Mouse (Mus musculus): ENCODE results near the gene Hoxd13. TPM values are rescaled to one million over a fixed set of nuclear protein-coding genes. Genes with fewer than 3 reads are reported as not detected.
A peak's percentile ranks its signal among the peaks of the same experiment; 100 is the strongest.

Hoxd13 gene
- total and polyA plus RNA-seq, 2 experiments from 2014 or later, result 0.21 TPM; not detected in 1

DNA sequence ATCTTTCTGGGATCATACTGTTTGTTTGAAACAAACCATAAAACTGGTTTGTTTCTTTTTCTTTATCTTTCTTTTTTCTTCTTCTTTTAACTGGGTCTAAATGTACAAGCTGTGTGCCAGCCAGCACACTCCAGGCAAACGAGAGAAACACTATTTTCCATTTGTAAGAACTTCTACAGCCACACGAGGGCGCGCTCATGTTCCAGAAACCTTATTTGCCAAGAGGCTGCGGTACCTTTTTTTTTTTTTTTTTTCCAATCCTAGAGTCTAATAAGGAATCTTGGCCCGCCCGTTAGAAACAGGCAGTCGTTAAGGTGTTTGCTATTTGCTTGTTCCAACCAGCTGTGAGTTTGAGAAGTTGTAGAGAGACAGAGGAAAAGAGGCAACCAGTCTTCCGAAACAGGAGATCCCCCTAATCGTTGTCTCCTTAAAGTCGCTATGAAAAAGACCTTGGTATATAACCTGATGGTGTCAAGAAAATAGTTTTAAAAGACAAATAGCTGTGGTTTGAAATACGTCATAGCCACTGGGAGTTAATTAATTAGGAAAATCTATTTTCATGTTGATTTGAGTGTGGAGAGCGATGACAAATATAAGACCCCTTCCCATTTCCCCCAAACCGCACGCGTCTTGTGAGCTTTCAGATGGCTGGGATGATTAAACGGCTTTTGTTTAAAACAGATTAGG lies 18.3 kb downstream of the Hoxd13 start:
- H3K36me3 ChIP-seq (ENCODE audit: insufficient read depth, low read length), result no peaks in the 10 kb centered on the region
- peaks cover 88% of the 10 kb centered on the region for H3K27me3 ChIP-seq (ENCODE audit: insufficient read depth, low read length)
- H3K27ac ChIP-seq, result no peak overlapping the region
- peak; percentile 68 for TF ChIP-seq CTCF (IDR thresholded peaks at IDR 0.05; ENCODE audit: low read depth)
- WGBS, result 6% methylated on average over 17 of the region's 17 CpGs
- peaks cover 2% of the 10 kb centered on the region; the same call in 1 of the 2 replicates for H3K9me3 ChIP-seq (ENCODE audit: low read length)
- no peak for ATAC-seq
- H3K4me2 ChIP-seq (ENCODE audit: low read depth, low read length), result no peak overlapping the region
- no peak overlapping the region for H3K9ac ChIP-seq (replicated peaks; ENCODE audit: low read length)
- no peaks in the 10 kb centered on the region for H3K4me1 ChIP-seq (ENCODE audit: insufficient read depth, low read length)
- DNase-seq (ENCODE audit: low spot score), result peak; percentile 79
- H3K4me3 ChIP-seq (ENCODE audit: low read length), result no peak overlapping the region

DNA sequence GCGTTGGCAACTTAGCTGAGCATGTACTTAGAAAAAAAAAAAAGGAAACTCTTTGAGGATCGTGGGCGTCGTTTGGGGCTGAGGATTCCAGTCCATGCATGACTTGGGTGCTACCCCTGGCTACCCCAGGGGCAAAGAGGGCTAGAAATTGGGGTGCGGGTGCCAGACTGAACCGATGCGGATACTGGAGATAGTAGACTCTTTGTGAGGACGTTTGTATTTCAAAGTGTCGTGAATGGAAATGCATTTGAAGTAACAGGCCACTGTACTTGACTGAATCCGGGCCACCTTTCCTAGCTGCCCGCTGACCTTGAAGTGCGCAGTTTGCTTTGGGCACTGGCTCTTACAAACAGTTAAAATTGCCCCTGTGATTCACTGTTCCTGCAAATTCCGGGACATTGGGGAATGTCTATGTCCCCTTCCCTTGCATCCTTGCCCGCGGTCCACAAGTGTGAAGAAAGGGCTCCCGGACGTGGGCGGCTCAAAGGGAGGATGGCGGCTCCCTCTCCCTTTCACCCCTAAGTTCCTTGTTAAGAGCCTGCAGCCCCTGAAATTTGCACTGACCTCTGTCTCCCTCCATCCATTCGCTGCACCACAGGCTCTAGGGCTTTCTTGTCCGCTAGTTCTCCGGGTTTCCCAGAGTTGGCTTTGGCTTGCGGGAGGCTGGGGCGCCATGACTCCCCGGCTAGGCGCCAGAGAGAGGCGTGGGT lies 19.0 kb downstream of the Hoxd13 start:
- H3K4me3 ChIP-seq (ENCODE audit: low read length), result no peak overlapping the region
- H3K36me3 ChIP-seq (ENCODE audit: insufficient read depth, low read length), result no peaks in the 10 kb centered on the region
- no peak overlapping the region for H3K9ac ChIP-seq (replicated peaks; ENCODE audit: low read length)
- H3K27me3 ChIP-seq (ENCODE audit: insufficient read depth, low read length), result peaks cover 88% of the 10 kb centered on the region
- H3K4me1 ChIP-seq (ENCODE audit: insufficient read depth, low read length), result no peaks in the 10 kb centered on the region
- H3K27ac ChIP-seq, result no peak overlapping the region
- 2% methylated on average over 27 of the region's 27 CpGs for WGBS
- no peak for TF ChIP-seq CTCF (IDR thresholded peaks at IDR 0.05; ENCODE audit: low read depth)
- peaks cover 3% of the 10 kb centered on the region; the same call in 1 of the 2 replicates for H3K9me3 ChIP-seq (ENCODE audit: low read length)
- DNase-seq (ENCODE audit: low spot score), result no peak
- ATAC-seq, result no peak
- no peak overlapping the region for H3K4me2 ChIP-seq (ENCODE audit: low read depth, low read length)

- Histone ChIP-seq H3K9me3 (ENCODE audit: low read length) (peaks cover 3% of the 10 kb centered on the region; the same call in 1 of the 2 replicates), H3K27me3 (ENCODE audit: insufficient read depth, low read length) (peaks cover 89% of the 10 kb centered on the region), H3K4me1 (ENCODE audit: insufficient read depth, low read length) (no peaks in the 10 kb centered on the region), H3K9ac (replicated peaks; ENCODE audit: low read length) (no peak overlapping the region), H3K27ac (no peak overlapping the region), H3K4me2 (ENCODE audit: low read depth, low read length) (no peak overlapping the region), H3K4me3 (ENCODE audit: low read length) (no peak overlapping the region), H3K36me3 (ENCODE audit: insufficient read depth, low read length) (no peaks in the 10 kb centered on the region)
- no peak for TF ChIP-seq CTCF (IDR thresholded peaks at IDR 0.05; ENCODE audit: low read depth)
- ATAC-seq, result no peak
- 1% methylated on average over 31 of the region's 31 CpGs for WGBS
- no peak for DNase-seq (ENCODE audit: low spot score)
Observed at GRCm38 (mm10) chr2:74687698-74688555, 19.8 kb downstream of the Hoxd13 start.

DNA sequence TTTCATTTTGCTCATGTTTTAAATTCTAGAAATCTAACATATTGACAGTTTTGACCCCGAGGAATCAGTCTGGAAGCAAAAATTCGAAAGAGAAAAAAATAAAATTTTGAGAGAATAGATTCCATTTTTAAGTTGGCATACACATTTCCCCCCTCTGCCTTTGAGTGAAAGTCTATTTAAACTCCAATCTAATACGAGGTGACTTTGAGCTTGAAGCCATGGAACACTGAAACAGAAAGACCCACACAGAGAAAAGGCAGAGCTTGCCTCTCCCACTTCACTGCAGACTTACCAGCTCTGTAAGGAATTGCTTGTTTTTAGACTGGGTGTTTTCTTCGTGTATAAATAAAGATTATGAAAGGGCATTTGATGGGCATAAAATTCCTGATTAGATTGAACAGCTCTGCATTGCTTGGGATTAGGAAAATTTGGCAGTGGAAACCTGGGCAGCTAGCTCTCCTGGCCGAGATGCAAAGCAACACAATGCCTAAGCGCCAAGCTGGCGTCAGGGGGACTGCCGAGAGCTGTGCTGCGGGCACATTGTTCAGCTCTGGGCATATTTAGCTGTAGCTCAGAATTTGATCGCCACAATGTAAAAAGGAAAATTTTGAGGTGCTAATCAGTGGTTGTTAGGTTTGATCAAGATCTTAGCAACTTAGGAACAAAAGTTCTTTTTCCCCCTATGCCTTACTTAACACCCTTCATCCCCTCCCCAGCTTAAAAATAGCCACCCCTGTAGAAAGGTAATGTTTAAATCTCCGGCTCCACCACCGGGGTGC lies 20.9 kb downstream of the Hoxd13 start:
- Histone ChIP-seq H3K4me1 (ENCODE audit: insufficient read depth, low read length) (no peaks in the 10 kb centered on the region), H3K9ac (replicated peaks; ENCODE audit: low read length) (no peak overlapping the region), H3K36me3 (ENCODE audit: insufficient read depth, low read length) (no peaks in the 10 kb centered on the region), H3K27ac (no peak overlapping the region), H3K4me2 (ENCODE audit: low read depth, low read length) (no peak overlapping the region), H3K9me3 (ENCODE audit: low read length) (peaks cover 3% of the 10 kb centered on the region; the same call in 1 of the 2 replicates), H3K4me3 (ENCODE audit: low read length) (no peak overlapping the region), H3K27me3 (ENCODE audit: insufficient read depth, low read length) (peaks cover 90% of the 10 kb centered on the region)
- no peak for TF ChIP-seq CTCF (IDR thresholded peaks at IDR 0.05; ENCODE audit: low read depth)
- no peak for ATAC-seq
- no peak for DNase-seq (ENCODE audit: low spot score)
- WGBS, result 5% methylated on average over 12 of the region's 12 CpGs

- H3K27ac ChIP-seq, result no peak overlapping the region
- H3K9ac ChIP-seq (replicated peaks; ENCODE audit: low read length), result no peak overlapping the region
Observed at GRCm38 (mm10) chr2:74689574-74690337, 21.6 kb downstream of the Hoxd13 start.

More at GRCm38 (mm10) chr2:74689574-74690337, 21.6 kb downstream of the Hoxd13 start:
- ATAC-seq, result no peak
- TF ChIP-seq CTCF (IDR thresholded peaks at IDR 0.05; ENCODE audit: low read depth), result no peak
- H3K4me3 ChIP-seq (ENCODE audit: low read length), result no peak overlapping the region
- H3K36me3 ChIP-seq (ENCODE audit: insufficient read depth, low read length), result no peaks in the 10 kb centered on the region
- H3K27me3 ChIP-seq (ENCODE audit: insufficient read depth, low read length), result peaks cover 89% of the 10 kb centered on the region
- H3K9me3 ChIP-seq (ENCODE audit: low read length), result peaks cover 3% of the 10 kb centered on the region; the same call in 1 of the 2 replicates
- no peak overlapping the region for H3K4me2 ChIP-seq (ENCODE audit: low read depth, low read length)
- H3K4me1 ChIP-seq (ENCODE audit: insufficient read depth, low read length), result no peaks in the 10 kb centered on the region
- DNase-seq (ENCODE audit: low spot score), result no peak
- 1% methylated on average over 24 of the region's 24 CpGs for WGBS

Data from hindbrain, postnatal 0 days (tissue).